Mouse (Mus musculus) liver, embryonic 12.5 days (tissue): ENCODE measurements at regions not wholly inside any gene's neighbourhood (a gene's known extent, or its start where the extent isn't known, plus 50 kb on each side); places are given as distances from the start of the nearest gene placed in this dataset.
A peak's percentile ranks its signal among the peaks of the same experiment; 100 is the strongest.

Experiments
- ATAC-seq: fragments of 200-750 bp; cut with Nextera tagmentation; 2 replicates; pipeline ENCODE4 v1.8.0; 2017; ENCODE audit warnings: moderate number of reproducible peaks, mild to moderate bottlenecking, moderate library complexity
- H3K27ac ChIP-seq: fragments of 300-500 bp; sonication (generic); 2 replicates; pipeline ENCODE4 v1.5.1; 2016; ENCODE audit warnings: mild to moderate bottlenecking
- H3K27me3 ChIP-seq: fragments of 300-500 bp; sonication (generic); replicated peaks from 2 replicates; pipeline ENCODE4 v1.6.1; 2016; ENCODE audit warnings: mild to moderate bottlenecking, moderate library complexity
- H3K36me3 ChIP-seq: fragments of 300-500 bp; sonication (generic); 2 replicates; pipeline ENCODE4 v1.6.1; 2016; ENCODE audit warnings: mild to moderate bottlenecking, moderate library complexity
- H3K4me1 ChIP-seq: fragments of 300-500 bp; sonication (generic); 2 replicates; pipeline ENCODE4 v1.6.1; 2016
- H3K4me2 ChIP-seq: fragments of 300-500 bp; sonication (generic); 2 replicates; pipeline ENCODE4 v1.6.1; 2016; ENCODE audit warnings: mild to moderate bottlenecking, moderate library complexity
- H3K4me3 ChIP-seq: fragments of 300-500 bp; sonication (generic); 2 replicates; pipeline ENCODE4 v1.5.1; 2016; ENCODE audit warnings: mild to moderate bottlenecking, moderate library complexity
- H3K9ac ChIP-seq: fragments of 300-500 bp; sonication (generic); 2 replicates; pipeline ENCODE4 v1.6.1; 2016; ENCODE audit warnings: mild to moderate bottlenecking, moderate library complexity
- H3K9me3 ChIP-seq: fragments of 300-500 bp; sonication (generic); replicated peaks from 2 replicates; pipeline ENCODE4 v1.6.1; 2016; ENCODE audit warnings: mild to moderate bottlenecking, moderate library complexity
- WGBS: fragments of 180-500 bp; shearing (Covaris S2); methylation state at CpG from one replicate; pipeline ENCODE4 v1.1.7; 2016; ENCODE audit not compliant: insufficient replicate concordance; 5-methylcytosine and 5-hydroxymethylcytosine counted together

GRCm38 (mm10) chr4:105282681-105283462 lies 125.7 kb downstream of the Plpp3 start:
- H3K9me3 ChIP-seq, result no peaks in the 10 kb centered on the region
- H3K27me3 ChIP-seq, result no peaks in the 10 kb centered on the region
- H3K36me3 ChIP-seq, result no peaks in the 10 kb centered on the region
- peak; percentile 56; the same call in 1 of the 2 replicates for ATAC-seq
- no peak overlapping the region for H3K4me3 ChIP-seq
- no peak overlapping the region for H3K9ac ChIP-seq
- 33% methylated on average over 6 of the region's 6 CpGs for WGBS
- peaks cover 26% of the 10 kb centered on the region; the same call in 1 of the 2 replicates for H3K4me1 ChIP-seq
- no peak overlapping the region for H3K4me2 ChIP-seq
- H3K27ac ChIP-seq, result no peak overlapping the region

- no peak for ATAC-seq
Observed at GRCm38 (mm10) chr4:105285431-105286013, 128.4 kb downstream of the Plpp3 start.

GRCm38 (mm10) chr4:105286299-105286698 lies 129.2 kb downstream of the Plpp3 start:
- H3K4me3 ChIP-seq, result no peak overlapping the region
- no peaks in the 10 kb centered on the region for H3K27me3 ChIP-seq
- ATAC-seq, result no peak
- H3K4me1 ChIP-seq, result peaks cover 26% of the 10 kb centered on the region; the same call in 1 of the 2 replicates
- WGBS, result 59% methylated on average over 6 of the region's 6 CpGs
- no peak overlapping the region for H3K27ac ChIP-seq
- no peaks in the 10 kb centered on the region for H3K36me3 ChIP-seq
- no peak overlapping the region for H3K9ac ChIP-seq
- H3K4me2 ChIP-seq, result no peak overlapping the region
- H3K9me3 ChIP-seq, result no peaks in the 10 kb centered on the region

More at GRCm38 (mm10) chr4:105285431-105286013, 128.4 kb downstream of the Plpp3 start:
- Histone ChIP-seq H3K27ac (no peak overlapping the region), H3K27me3 (no peaks in the 10 kb centered on the region), H3K4me1 (peaks cover 26% of the 10 kb centered on the region; the same call in 1 of the 2 replicates), H3K9ac (no peak overlapping the region), H3K9me3 (no peaks in the 10 kb centered on the region), H3K4me3 (no peak overlapping the region), H3K36me3 (no peaks in the 10 kb centered on the region), H3K4me2 (no peak overlapping the region)
- 59% methylated on average over 5 of the region's 5 CpGs for WGBS

- H3K27ac ChIP-seq, result no peak overlapping the region
- no peak for ATAC-seq
- no peak overlapping the region for H3K4me3 ChIP-seq
- H3K9me3 ChIP-seq, result no peaks in the 10 kb centered on the region
- WGBS, result 71% methylated on average over 10 of the region's 10 CpGs
- H3K4me1 ChIP-seq, result peaks cover 27% of the 10 kb centered on the region; the same call in 1 of the 2 replicates
- H3K36me3 ChIP-seq, result no peaks in the 10 kb centered on the region
- H3K4me2 ChIP-seq, result no peak overlapping the region
- no peaks in the 10 kb centered on the region for H3K27me3 ChIP-seq
- no peak overlapping the region for H3K9ac ChIP-seq
Observed at GRCm38 (mm10) chr4:105286809-105287208, 129.7 kb downstream of the Plpp3 start.

GRCm38 (mm10) chr4:105287419-105287818 lies 130.3 kb downstream of the Plpp3 start:
- no peak overlapping the region for H3K4me3 ChIP-seq
- no peak overlapping the region for H3K27ac ChIP-seq
- no peaks in the 10 kb centered on the region for H3K27me3 ChIP-seq
- H3K9ac ChIP-seq, result no peak overlapping the region
- peaks cover 24% of the 10 kb centered on the region; the same call in 1 of the 2 replicates for H3K4me1 ChIP-seq
- no peak for ATAC-seq
- H3K4me2 ChIP-seq, result no peak overlapping the region
- H3K36me3 ChIP-seq, result no peaks in the 10 kb centered on the region
- 66% methylated on average over 7 of the region's 7 CpGs for WGBS
- no peaks in the 10 kb centered on the region for H3K9me3 ChIP-seq

- H3K36me3 ChIP-seq, result no peaks in the 10 kb centered on the region
- WGBS, result 60% methylated on average over 4 of the region's 4 CpGs
- no peak overlapping the region for H3K27ac ChIP-seq
- peaks cover 14% of the 10 kb centered on the region; the same call in 1 of the 2 replicates for H3K4me1 ChIP-seq
- no peak overlapping the region for H3K9ac ChIP-seq
- no peaks in the 10 kb centered on the region for H3K9me3 ChIP-seq
- no peaks in the 10 kb centered on the region for H3K27me3 ChIP-seq
- no peak overlapping the region for H3K4me3 ChIP-seq
- ATAC-seq, result peak; percentile 42; the same call in 1 of the 2 replicates
- H3K4me2 ChIP-seq, result no peak overlapping the region
Observed at GRCm38 (mm10) chr4:105289635-105290034, 132.5 kb downstream of the Plpp3 start.

- H3K27ac ChIP-seq, result no peak overlapping the region
- H3K4me2 ChIP-seq, result no peak overlapping the region
- no peaks in the 10 kb centered on the region for H3K36me3 ChIP-seq
- no peak overlapping the region for H3K9ac ChIP-seq
- H3K4me3 ChIP-seq, result no peak overlapping the region
- H3K9me3 ChIP-seq, result no peaks in the 10 kb centered on the region
- no peaks in the 10 kb centered on the region for H3K27me3 ChIP-seq
- no peak for ATAC-seq
- WGBS, result 25% methylated on average over 11 of the region's 11 CpGs
- peaks cover 14% of the 10 kb centered on the region; the same call in 1 of the 2 replicates for H3K4me1 ChIP-seq
Observed at GRCm38 (mm10) chr4:105290847-105291475, 133.8 kb downstream of the Plpp3 start.

- no peaks in the 10 kb centered on the region for H3K36me3 ChIP-seq
- WGBS, result 13% methylated on average over 1 of the region's 1 CpGs
- H3K9me3 ChIP-seq, result no peaks in the 10 kb centered on the region
- no peak overlapping the region for H3K9ac ChIP-seq
- 0 out of 2 replicates have a peak overlapping the region, but pooled peaks have one; percentile 58 for H3K27ac ChIP-seq
- H3K4me1 ChIP-seq, result peaks cover 10% of the 10 kb centered on the region; the same call in 1 of the 2 replicates
- no peak overlapping the region for H3K4me2 ChIP-seq
- H3K27me3 ChIP-seq, result no peaks in the 10 kb centered on the region
- no peak for ATAC-seq
- no peak overlapping the region for H3K4me3 ChIP-seq
Observed at GRCm38 (mm10) chr4:105291503-105291902, 134.4 kb downstream of the Plpp3 start.

GRCm38 (mm10) chr4:105299358-105299757 lies 142.2 kb downstream of the Plpp3 start:
- Histone ChIP-seq H3K36me3 (no peaks in the 10 kb centered on the region), H3K9me3 (no peaks in the 10 kb centered on the region), H3K27me3 (no peaks in the 10 kb centered on the region), H3K27ac (no peak overlapping the region), H3K9ac (no peak overlapping the region), H3K4me1 (no peaks in the 10 kb centered on the region), H3K4me3 (no peak overlapping the region), H3K4me2 (no peak overlapping the region)
- WGBS, result 79% methylated on average over 6 of the region's 6 CpGs
- ATAC-seq, result no peak

GRCm38 (mm10) chr4:105301547-105301946 lies 144.4 kb downstream of the Plpp3 start:
- Histone ChIP-seq H3K4me2 (no peak overlapping the region), H3K9ac (no peak overlapping the region), H3K9me3 (no peaks in the 10 kb centered on the region), H3K27ac (no peak overlapping the region), H3K4me1 (no peaks in the 10 kb centered on the region), H3K4me3 (no peak overlapping the region), H3K36me3 (no peaks in the 10 kb centered on the region), H3K27me3 (no peaks in the 10 kb centered on the region)
- WGBS, result 25% methylated on average over 1 of the region's 1 CpGs
- no peak for ATAC-seq

- Histone ChIP-seq H3K9ac (no peak overlapping the region), H3K36me3 (no peaks in the 10 kb centered on the region), H3K4me1 (no peaks in the 10 kb centered on the region), H3K9me3 (no peaks in the 10 kb centered on the region), H3K27me3 (no peaks in the 10 kb centered on the region), H3K4me3 (no peak overlapping the region), H3K27ac (no peak overlapping the region), H3K4me2 (no peak overlapping the region)
- 45% methylated on average over 2 of the region's 2 CpGs for WGBS
- ATAC-seq, result no peak
Observed at GRCm38 (mm10) chr4:105304166-105304565, 147.0 kb downstream of the Plpp3 start.

GRCm38 (mm10) chr4:105305931-105306330 lies 148.8 kb downstream of the Plpp3 start:
- H3K9ac ChIP-seq, result no peak overlapping the region
- no peak overlapping the region for H3K4me3 ChIP-seq
- 19% methylated on average over 6 of the region's 6 CpGs for WGBS
- no peaks in the 10 kb centered on the region for H3K27me3 ChIP-seq
- no peak for ATAC-seq
- no peaks in the 10 kb centered on the region for H3K9me3 ChIP-seq
- H3K4me1 ChIP-seq, result no peaks in the 10 kb centered on the region
- no peaks in the 10 kb centered on the region for H3K36me3 ChIP-seq
- H3K27ac ChIP-seq, result no peak overlapping the region
- H3K4me2 ChIP-seq, result no peak overlapping the region
